Mouse (Mus musculus): Measurements from ENCODE around the gene Mink1. TPM values are rescaled to one million over a fixed set of nuclear protein-coding genes. Genes with fewer than 3 reads are reported as not detected.
"Not testable (repeated sequence)": the region's sequence is repeated elsewhere in the genome, so short reads cannot be mapped to it uniquely, and the experiment has no call there.

Mink1 gene
- polyA plus RNA-seq, 1 experiment from 2014 or later: 21.2 TPM

- Histone ChIP-seq H3K4me1 (ENCODE audit: control insufficient read depth, insufficient read depth, low read length) (peaks cover 30% of the 10 kb centered on the region), H3K27me3 (ENCODE audit: control insufficient read depth, insufficient read depth, low read length) (no peaks in the 10 kb centered on the region), H3K4me3 (ENCODE audit: low read depth, low read length) (peak overlapping the region; percentile 93), H3K4me2 (ENCODE audit: low read depth, severe bottlenecking) (peak overlapping the region; percentile 87), H3K9me3 (ENCODE audit: control insufficient read depth, low read length) (no peaks in the 10 kb centered on the region), H3K36me3 (ENCODE audit: control insufficient read depth, insufficient read depth, low read length) (peaks cover 1% of the 10 kb centered on the region; the same call in 1 of the 2 replicates), H3K9ac (ENCODE audit: low read length) (peak overlapping the region; percentile 85), H3K27ac (replicated peaks; ENCODE audit: low read depth, low read length) (peak overlapping the region; percentile 89)
- ATAC-seq (ENCODE audit: insufficient number of reproducible peaks, low FRiP score, low TSS enrichment, low read depth) (peak; percentile 49), DNase-seq (ENCODE audit: low spot score) (no peak)
- 0% methylated on average over 27 of the region's 31 CpGs for WGBS
Observed at GRCm38 (mm10) chr11:70562995-70563469, 351 bp downstream of the Mink1 start.

- no peaks in the 10 kb centered on the region for H3K27me3 ChIP-seq (ENCODE audit: control insufficient read depth, insufficient read depth, low read length)
- no peaks in the 10 kb centered on the region for H3K9me3 ChIP-seq (ENCODE audit: control insufficient read depth, low read length)
- WGBS: under 1% methylated on average over 25 of the region's 25 CpGs
- DNase-seq (ENCODE audit: low spot score) (peak; percentile 69), ATAC-seq (ENCODE audit: insufficient number of reproducible peaks, low FRiP score, low TSS enrichment, low read depth) (no peak)
- peak overlapping the region; percentile 89 for H3K27ac ChIP-seq (replicated peaks; ENCODE audit: low read depth, low read length)
- H3K9ac ChIP-seq (ENCODE audit: low read length): peak overlapping the region; percentile 85
- peak overlapping the region; percentile 93 for H3K4me3 ChIP-seq (ENCODE audit: low read depth, low read length)
- H3K4me2 ChIP-seq (ENCODE audit: low read depth, severe bottlenecking): peak overlapping the region; percentile 87
- peaks cover 2% of the 10 kb centered on the region; the same call in 1 of the 2 replicates for H3K36me3 ChIP-seq (ENCODE audit: control insufficient read depth, insufficient read depth, low read length)
- peaks cover 30% of the 10 kb centered on the region for H3K4me1 ChIP-seq (ENCODE audit: control insufficient read depth, insufficient read depth, low read length)
Observed at GRCm38 (mm10) chr11:70563470-70564275, 992 bp downstream of the Mink1 start.

- Histone ChIP-seq H3K27me3 (ENCODE audit: control insufficient read depth, insufficient read depth, low read length) (no peaks in the 10 kb centered on the region), H3K4me3 (ENCODE audit: low read depth, low read length) (peak overlapping the region; percentile 93), H3K4me2 (ENCODE audit: low read depth, severe bottlenecking) (peak overlapping the region; percentile 87), H3K36me3 (ENCODE audit: control insufficient read depth, insufficient read depth, low read length) (peaks cover 2% of the 10 kb centered on the region; the same call in 1 of the 2 replicates), H3K9ac (ENCODE audit: low read length) (peak overlapping the region; percentile 45), H3K27ac (replicated peaks; ENCODE audit: low read depth, low read length) (no peak overlapping the region), H3K4me1 (ENCODE audit: control insufficient read depth, insufficient read depth, low read length) (peaks cover 30% of the 10 kb centered on the region), H3K9me3 (ENCODE audit: control insufficient read depth, low read length) (no peaks in the 10 kb centered on the region)
- 36% methylated on average over 4 of the region's 4 CpGs for WGBS
- DNase-seq (ENCODE audit: low spot score) (no peak), ATAC-seq (ENCODE audit: insufficient number of reproducible peaks, low FRiP score, low TSS enrichment, low read depth) (no peak)
Observed at GRCm38 (mm10) chr11:70564276-70564873, 1.7 kb downstream of the Mink1 start.

- Histone ChIP-seq H3K9ac (ENCODE audit: low read length) (peak overlapping the region; percentile 12; the same call in 1 of the 2 replicates), H3K4me2 (ENCODE audit: low read depth, severe bottlenecking) (0 out of 2 replicates have a peak overlapping the region, but pooled peaks have one; percentile 10), H3K4me3 (ENCODE audit: low read depth, low read length) (no peak overlapping the region), H3K27me3 (ENCODE audit: control insufficient read depth, insufficient read depth, low read length) (no peaks in the 10 kb centered on the region), H3K4me1 (ENCODE audit: control insufficient read depth, insufficient read depth, low read length) (peaks cover 30% of the 10 kb centered on the region), H3K27ac (replicated peaks; ENCODE audit: low read depth, low read length) (no peak overlapping the region), H3K9me3 (ENCODE audit: control insufficient read depth, low read length) (no peaks in the 10 kb centered on the region), H3K36me3 (ENCODE audit: control insufficient read depth, insufficient read depth, low read length) (peaks cover 2% of the 10 kb centered on the region; the same call in 1 of the 2 replicates)
- no peak for ATAC-seq (ENCODE audit: insufficient number of reproducible peaks, low FRiP score, low TSS enrichment, low read depth)
- DNase-seq (ENCODE audit: low spot score): no peak
- WGBS: 57% methylated on average over 7 of the region's 7 CpGs
Observed at GRCm38 (mm10) chr11:70566586-70566985, 3.9 kb downstream of the Mink1 start.

GRCm38 (mm10) chr11:70570614-70571013 is 7.9 kb downstream of the Mink1 start:
- not testable (repeated sequence) for H3K9ac ChIP-seq (ENCODE audit: low read length); H3K4me2 ChIP-seq (ENCODE audit: low read depth, severe bottlenecking); H3K4me3 ChIP-seq (ENCODE audit: low read depth, low read length); ATAC-seq (ENCODE audit: insufficient number of reproducible peaks, low FRiP score, low TSS enrichment, low read depth); H3K27me3 ChIP-seq (ENCODE audit: control insufficient read depth, insufficient read depth, low read length); DNase-seq (ENCODE audit: low spot score); H3K36me3 ChIP-seq (ENCODE audit: control insufficient read depth, insufficient read depth, low read length); H3K9me3 ChIP-seq (ENCODE audit: control insufficient read depth, low read length); H3K27ac ChIP-seq (replicated peaks; ENCODE audit: low read depth, low read length)
- WGBS: 97% methylated on average over 1 of the region's 1 CpGs
- peaks cover 14% of the 10 kb centered on the region; the same call in 1 of the 2 replicates for H3K4me1 ChIP-seq (ENCODE audit: control insufficient read depth, insufficient read depth, low read length)

- no peak for ATAC-seq (ENCODE audit: insufficient number of reproducible peaks, low FRiP score, low TSS enrichment, low read depth)
- Histone ChIP-seq H3K4me3 (ENCODE audit: low read depth, low read length) (no peak overlapping the region), H3K9me3 (ENCODE audit: control insufficient read depth, low read length) (no peaks in the 10 kb centered on the region), H3K27me3 (ENCODE audit: control insufficient read depth, insufficient read depth, low read length) (no peaks in the 10 kb centered on the region), H3K4me2 (ENCODE audit: low read depth, severe bottlenecking) (no peak overlapping the region), H3K4me1 (ENCODE audit: control insufficient read depth, insufficient read depth, low read length) (peaks cover 5% of the 10 kb centered on the region; the same call in 1 of the 2 replicates), H3K36me3 (ENCODE audit: control insufficient read depth, insufficient read depth, low read length) (peaks cover 2% of the 10 kb centered on the region; the same call in 1 of the 2 replicates), H3K27ac (replicated peaks; ENCODE audit: low read depth, low read length) (no peak overlapping the region), H3K9ac (ENCODE audit: low read length) (no peak overlapping the region)
- no peak for DNase-seq (ENCODE audit: low spot score)
- WGBS: 87% methylated on average over 1 of the region's 1 CpGs
Observed at GRCm38 (mm10) chr11:70571641-70572040, 9.0 kb downstream of the Mink1 start.

GRCm38 (mm10) chr11:70572348-70572902 is 9.7 kb downstream of the Mink1 start:
- no peak overlapping the region for H3K4me3 ChIP-seq (ENCODE audit: low read depth, low read length)
- 0 out of 2 replicates have a peak, but pooled peaks cover 2% of the 10 kb centered on the region for H3K4me1 ChIP-seq (ENCODE audit: control insufficient read depth, insufficient read depth, low read length)
- no peaks in the 10 kb centered on the region for H3K9me3 ChIP-seq (ENCODE audit: control insufficient read depth, low read length)
- H3K36me3 ChIP-seq (ENCODE audit: control insufficient read depth, insufficient read depth, low read length): peaks cover 2% of the 10 kb centered on the region; the same call in 1 of the 2 replicates
- ATAC-seq (ENCODE audit: insufficient number of reproducible peaks, low FRiP score, low TSS enrichment, low read depth) (no peak), DNase-seq (ENCODE audit: low spot score) (no peak)
- H3K9ac ChIP-seq (ENCODE audit: low read length): no peak overlapping the region
- no peaks in the 10 kb centered on the region for H3K27me3 ChIP-seq (ENCODE audit: control insufficient read depth, insufficient read depth, low read length)
- no peak overlapping the region for H3K27ac ChIP-seq (replicated peaks; ENCODE audit: low read depth, low read length)
- H3K4me2 ChIP-seq (ENCODE audit: low read depth, severe bottlenecking): no peak overlapping the region
- 70% methylated on average over 5 of the region's 5 CpGs for WGBS

GRCm38 (mm10) chr11:70573872-70574271 is 11.2 kb downstream of the Mink1 start:
- no peaks in the 10 kb centered on the region for H3K9me3 ChIP-seq (ENCODE audit: control insufficient read depth, low read length)
- no peaks in the 10 kb centered on the region for H3K27me3 ChIP-seq (ENCODE audit: control insufficient read depth, insufficient read depth, low read length)
- no peaks in the 10 kb centered on the region for H3K36me3 ChIP-seq (ENCODE audit: control insufficient read depth, insufficient read depth, low read length)
- no peak overlapping the region for H3K9ac ChIP-seq (ENCODE audit: low read length)
- 0 out of 2 replicates have a peak, but pooled peaks cover 2% of the 10 kb centered on the region for H3K4me1 ChIP-seq (ENCODE audit: control insufficient read depth, insufficient read depth, low read length)
- DNase-seq (ENCODE audit: low spot score) (no peak), ATAC-seq (ENCODE audit: insufficient number of reproducible peaks, low FRiP score, low TSS enrichment, low read depth) (no peak)
- no peak overlapping the region for H3K4me3 ChIP-seq (ENCODE audit: low read depth, low read length)
- no peak overlapping the region for H3K27ac ChIP-seq (replicated peaks; ENCODE audit: low read depth, low read length)
- 89% methylated on average over 6 of the region's 6 CpGs for WGBS
- H3K4me2 ChIP-seq (ENCODE audit: low read depth, severe bottlenecking): no peak overlapping the region

Data from limb, embryonic 11.5 days (tissue).